Mouse (Mus musculus) neural tube, embryonic 11.5 days (tissue): Measurements from ENCODE around the gene Sbno2. TPM values are rescaled to one million over a fixed set of nuclear protein-coding genes. Genes with fewer than 3 reads are reported as not detected.
A peak's percentile ranks its signal among the peaks of the same experiment; 100 is the strongest.

Source experiments
- ATAC-seq: fragments of 200-750 bp; cut with Nextera tagmentation; 2 replicates; pipeline ENCODE4 v1.8.0; 2017; ENCODE audit warnings: moderate number of reproducible peaks, mild to moderate bottlenecking, moderate TSS enrichment, moderate library complexity; ENCODE audit not compliant: insufficient read depth, low FRiP score, low TSS enrichment
- DNase-seq: peaks from one replicate; pipeline ENCODE4 v3.0.0-alpha.2; 2015; ENCODE audit warnings: low spot score
- H3K27ac ChIP-seq: fragments of 300-500 bp; sonication (generic); 2 replicates; pipeline ENCODE4 v1.5.1; 2014; ENCODE audit warnings: low read depth, mild to moderate bottlenecking, low read length
- H3K27me3 ChIP-seq: fragments of 300-500 bp; sonication (generic); 2 replicates; pipeline ENCODE4 v1.6.1; 2014; ENCODE audit warnings: mild to moderate bottlenecking, low read length, mixed read lengths; ENCODE audit not compliant: control insufficient read depth, insufficient read depth
- H3K36me3 ChIP-seq: fragments of 300-500 bp; sonication (generic); 2 replicates; pipeline ENCODE4 v1.6.1; 2014; ENCODE audit warnings: mild to moderate bottlenecking, low read length, moderate library complexity, mixed read lengths; ENCODE audit not compliant: control insufficient read depth, insufficient read depth
- H3K4me1 ChIP-seq: fragments of 300-500 bp; sonication (generic); 2 replicates; pipeline ENCODE4 v1.6.1; 2014; ENCODE audit warnings: low read length, mixed read lengths; ENCODE audit not compliant: control insufficient read depth, insufficient read depth
- H3K4me2 ChIP-seq: fragments of 300-500 bp; sonication (generic); 2 replicates; pipeline ENCODE4 v1.6.1; 2014; ENCODE audit warnings: low read depth, mild to moderate bottlenecking, moderate library complexity
- H3K4me3 ChIP-seq: fragments of 300-500 bp; sonication (generic); 2 replicates; pipeline ENCODE4 v1.5.1; 2014; ENCODE audit warnings: low read depth, low read length
- H3K9ac ChIP-seq: fragments of 300-500 bp; sonication (generic); 2 replicates; pipeline ENCODE4 v1.6.1; 2014; ENCODE audit warnings: mild to moderate bottlenecking, low read length
- H3K9me3 ChIP-seq: fragments of 300-500 bp; sonication (generic); 2 replicates; pipeline ENCODE4 v1.6.1; 2016; ENCODE audit warnings: low read length; ENCODE audit not compliant: control insufficient read depth
- WGBS: fragments of 180-500 bp; shearing (Covaris S2); extraction: QIAGEN DNeasy Blood & Tissue Kit; methylation state at CpG from one replicate; pipeline ENCODE4 v1.1.7; 2014; 5-methylcytosine and 5-hydroxymethylcytosine counted together
- polyA plus RNA-seq: library from polyadenylated mRNA; unstranded; fragments of >200 nt; fragmentation: Nextera tagmentation; extraction: Ambion mirVana; gene quantifications from 2 replicates; pipeline ENCODE4 v1.2.1, GENCODE M21; 2014

The Sbno2 gene
- polyA plus RNA-seq, 1 experiment from 2014 or later: 11.9 TPM

DNA sequence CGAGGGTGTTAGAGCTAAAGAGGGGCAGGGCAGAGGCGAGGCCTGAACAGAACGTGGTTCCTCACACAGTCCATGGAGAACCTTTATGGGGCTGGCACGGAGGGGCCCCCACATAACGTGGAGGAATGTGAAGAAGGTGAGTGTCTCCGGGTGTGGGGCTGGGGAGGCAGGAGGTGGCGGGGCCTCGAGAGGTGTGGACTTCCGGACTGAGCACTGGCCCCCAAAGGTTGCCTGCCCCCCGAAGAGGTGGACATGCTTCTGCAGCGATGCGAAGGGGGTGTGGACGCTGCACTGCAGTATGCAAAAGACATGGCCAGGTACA is 84.1 kb downstream of the Sbno2 start:
- Histone ChIP-seq H3K27me3 (peaks cover 7% of the 10 kb centered on the region; the same call in 1 of the 2 replicates), H3K36me3 (no peaks in the 10 kb centered on the region), H3K4me2 (no peak overlapping the region), H3K4me1 (peaks cover 3% of the 10 kb centered on the region; the same call in 1 of the 2 replicates), H3K9ac (no peak overlapping the region), H3K4me3 (no peak overlapping the region), H3K27ac (no peak overlapping the region), H3K9me3 (no peaks in the 10 kb centered on the region)
- ATAC-seq: no peak
- 90% methylated on average over 12 of the region's 13 CpGs for WGBS
- DNase-seq: no peak

DNA sequence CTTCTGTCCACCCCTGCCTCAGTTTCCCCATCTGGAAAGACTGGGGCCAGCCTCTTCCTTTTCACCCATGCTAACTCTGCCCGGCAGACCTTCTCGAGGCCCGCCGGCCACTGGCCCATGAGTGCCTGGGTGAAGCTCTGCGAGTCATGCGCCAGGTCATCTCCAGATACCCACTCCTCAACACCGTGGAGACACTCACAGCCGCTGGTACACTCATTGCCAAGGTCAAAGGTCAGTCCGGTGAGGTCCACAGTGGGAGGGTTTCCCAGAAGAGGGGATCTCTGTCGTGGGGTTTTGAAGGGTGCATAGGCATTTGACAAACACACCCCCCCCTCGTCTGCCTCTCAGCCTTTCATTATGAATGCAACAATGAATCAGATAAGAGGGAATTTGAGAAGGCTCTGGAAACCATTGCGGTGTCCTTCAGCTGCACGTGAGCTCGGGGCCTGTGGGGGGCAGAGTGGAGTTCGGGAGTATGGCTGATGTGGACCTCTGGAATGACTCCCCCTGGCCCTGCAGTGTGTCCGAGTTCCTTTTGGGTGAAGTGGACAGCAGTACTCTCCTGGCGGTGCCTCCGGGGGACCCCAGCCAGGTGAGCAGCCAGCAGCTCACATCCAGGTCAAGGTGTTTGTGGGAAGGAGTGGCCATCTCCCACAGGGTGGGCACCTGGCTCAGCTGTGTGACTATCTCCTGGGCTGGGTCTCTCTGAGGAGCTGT is 84.6 kb downstream of the Sbno2 start:
- Histone ChIP-seq H3K36me3 (no peaks in the 10 kb centered on the region), H3K9ac (no peak overlapping the region), H3K4me3 (no peak overlapping the region), H3K4me1 (peaks cover 3% of the 10 kb centered on the region; the same call in 1 of the 2 replicates), H3K27ac (no peak overlapping the region), H3K27me3 (peaks cover 9% of the 10 kb centered on the region), H3K4me2 (no peak overlapping the region; the same call in 1 of the 2 replicates), H3K9me3 (no peaks in the 10 kb centered on the region)
- ATAC-seq (no peak), DNase-seq (no peak)
- 87% methylated on average over 18 of the region's 18 CpGs for WGBS

DNA sequence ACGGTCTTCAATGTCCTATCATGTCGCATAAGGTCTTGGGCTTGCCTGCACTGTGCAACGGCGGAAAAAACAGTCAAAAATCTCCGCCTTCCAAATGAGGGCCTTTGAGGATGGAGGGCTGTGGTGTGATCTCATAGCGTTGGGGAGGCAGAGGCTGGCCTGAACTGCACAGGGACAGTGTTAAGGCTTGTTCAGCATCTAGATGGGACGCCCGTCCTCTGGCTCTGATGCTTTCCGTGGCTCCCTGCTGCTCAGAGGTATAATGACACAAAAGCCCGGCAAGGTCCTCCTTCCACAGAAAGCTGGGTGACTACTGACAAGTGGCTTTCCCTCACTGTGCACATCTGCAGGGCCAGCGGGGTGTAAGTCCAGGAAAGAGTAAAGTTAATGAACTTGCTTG is 85.2 kb downstream of the Sbno2 start:
- Histone ChIP-seq H3K4me2 (peak overlapping the region; percentile 15), H3K27ac (no peak overlapping the region), H3K9ac (no peak overlapping the region), H3K36me3 (no peaks in the 10 kb centered on the region), H3K9me3 (no peaks in the 10 kb centered on the region), H3K4me3 (peak overlapping the region; percentile 21; the same call in 1 of the 2 replicates), H3K4me1 (peaks cover 3% of the 10 kb centered on the region; the same call in 1 of the 2 replicates), H3K27me3 (peaks cover 15% of the 10 kb centered on the region)
- no peak for ATAC-seq
- DNase-seq: no peak
- WGBS: 24% methylated on average over 11 of the region's 11 CpGs

DNA sequence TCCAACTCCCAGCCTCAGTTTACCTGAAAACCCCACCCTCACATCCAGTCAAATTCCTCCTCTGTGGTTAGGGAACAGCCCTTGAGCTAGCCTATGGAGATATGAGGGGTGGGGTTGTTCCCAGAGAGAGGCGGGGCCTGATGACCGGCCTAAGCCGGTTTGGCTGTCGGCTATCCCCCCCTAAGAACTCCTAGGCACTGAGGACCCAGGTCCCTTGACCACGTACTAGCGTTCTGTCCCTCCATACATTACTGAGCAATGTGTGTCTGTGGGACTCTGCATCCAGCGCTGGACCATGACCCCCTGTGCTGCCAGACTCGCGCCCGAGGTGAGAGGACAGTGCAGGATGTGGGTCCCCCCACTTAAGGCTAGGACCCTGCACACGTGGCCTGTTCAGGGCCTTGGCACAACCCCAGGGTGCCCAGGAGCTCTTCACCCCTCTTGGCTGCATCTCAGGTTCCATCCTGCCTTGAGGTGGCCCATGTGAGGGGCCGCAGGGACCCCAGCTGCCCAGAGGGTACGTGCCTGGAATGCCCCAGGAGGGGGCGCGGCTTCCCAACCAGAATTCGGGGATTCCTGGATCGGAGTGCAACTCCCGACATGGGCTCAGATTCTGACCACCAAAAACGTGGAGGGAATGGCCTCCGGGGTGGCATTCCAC is 85.8 kb downstream of the Sbno2 start:
- DNase-seq (peak; percentile 52), ATAC-seq (no peak)
- no peak overlapping the region for H3K27ac ChIP-seq
- H3K9me3 ChIP-seq: no peaks in the 10 kb centered on the region
- peak overlapping the region; percentile 21 for H3K4me3 ChIP-seq
- H3K27me3 ChIP-seq: peaks cover 20% of the 10 kb centered on the region
- peak overlapping the region; percentile 15 for H3K4me2 ChIP-seq
- H3K4me1 ChIP-seq: peaks cover 3% of the 10 kb centered on the region; the same call in 1 of the 2 replicates
- no peaks in the 10 kb centered on the region for H3K36me3 ChIP-seq
- H3K9ac ChIP-seq: peak overlapping the region; percentile 50
- 4% methylated on average over 20 of the region's 20 CpGs for WGBS

DNA sequence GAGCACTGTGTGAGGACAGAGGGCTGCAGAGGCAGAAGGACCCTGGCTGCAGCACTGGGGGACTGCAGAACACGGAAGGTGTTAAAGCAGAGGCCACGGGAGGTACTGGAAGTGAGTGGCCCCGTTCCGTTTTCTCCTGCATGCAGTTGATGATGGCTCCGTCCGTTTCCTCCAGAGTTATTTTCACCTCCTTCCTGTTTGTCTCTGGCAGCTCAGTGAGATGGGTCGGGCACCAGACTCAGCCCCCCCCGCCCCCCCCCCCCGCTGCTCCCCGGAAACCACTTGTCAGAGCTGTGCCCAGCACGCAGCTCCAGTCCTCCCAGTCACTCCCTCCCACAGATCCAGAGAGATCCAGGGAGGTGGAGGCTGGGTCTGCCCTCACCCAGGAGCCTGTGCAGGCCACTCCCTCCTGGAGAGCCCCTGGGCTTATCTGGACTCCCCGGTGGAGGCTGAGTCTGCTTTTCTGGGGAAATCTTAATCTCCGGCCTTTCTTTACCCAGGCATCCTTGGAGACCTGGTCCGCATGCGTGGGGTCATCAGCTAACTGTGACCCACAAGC is 86.6 kb downstream of the Sbno2 start:
- ATAC-seq (no peak), DNase-seq (no peak)
- 12% methylated on average over 12 of the region's 15 CpGs for WGBS
- Histone ChIP-seq H3K4me1 (peaks cover 3% of the 10 kb centered on the region; the same call in 1 of the 2 replicates), H3K4me2 (peak overlapping the region; percentile 15; the same call in 1 of the 2 replicates), H3K9ac (peak overlapping the region; percentile 14; the same call in 1 of the 2 replicates), H3K4me3 (no peak overlapping the region), H3K9me3 (no peaks in the 10 kb centered on the region), H3K27ac (no peak overlapping the region), H3K27me3 (peaks cover 28% of the 10 kb centered on the region), H3K36me3 (no peaks in the 10 kb centered on the region)

DNA sequence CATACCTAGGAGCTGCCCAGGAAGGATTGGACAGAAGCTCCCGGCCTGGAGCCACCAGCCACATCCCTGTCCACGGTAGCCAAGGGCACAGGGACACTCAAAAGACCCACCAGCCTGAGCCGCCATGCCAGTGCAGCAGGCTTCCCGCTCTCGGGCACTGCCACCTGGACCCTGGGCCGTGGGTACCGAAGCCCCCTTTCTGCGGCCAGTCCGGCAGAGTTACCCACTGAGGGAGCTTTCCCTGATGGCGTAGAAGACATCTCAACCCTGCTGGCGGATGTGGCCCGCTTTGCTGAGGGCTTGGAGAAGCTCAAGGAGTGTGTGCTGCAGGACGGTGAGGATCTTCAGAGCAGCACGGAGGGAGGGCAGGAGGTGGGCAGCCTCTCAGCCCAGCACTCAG is 87.6 kb downstream of the Sbno2 start:
- no peak for ATAC-seq
- no peak overlapping the region for H3K9ac ChIP-seq
- H3K36me3 ChIP-seq: no peaks in the 10 kb centered on the region
- no peak overlapping the region for H3K27ac ChIP-seq
- no peak overlapping the region for H3K4me3 ChIP-seq
- no peak for DNase-seq
- peaks cover 39% of the 10 kb centered on the region for H3K27me3 ChIP-seq
- H3K9me3 ChIP-seq: no peaks in the 10 kb centered on the region
- H3K4me2 ChIP-seq: no peak overlapping the region
- peaks cover 3% of the 10 kb centered on the region; the same call in 1 of the 2 replicates for H3K4me1 ChIP-seq
- 82% methylated on average over 14 of the region's 14 CpGs for WGBS

DNA sequence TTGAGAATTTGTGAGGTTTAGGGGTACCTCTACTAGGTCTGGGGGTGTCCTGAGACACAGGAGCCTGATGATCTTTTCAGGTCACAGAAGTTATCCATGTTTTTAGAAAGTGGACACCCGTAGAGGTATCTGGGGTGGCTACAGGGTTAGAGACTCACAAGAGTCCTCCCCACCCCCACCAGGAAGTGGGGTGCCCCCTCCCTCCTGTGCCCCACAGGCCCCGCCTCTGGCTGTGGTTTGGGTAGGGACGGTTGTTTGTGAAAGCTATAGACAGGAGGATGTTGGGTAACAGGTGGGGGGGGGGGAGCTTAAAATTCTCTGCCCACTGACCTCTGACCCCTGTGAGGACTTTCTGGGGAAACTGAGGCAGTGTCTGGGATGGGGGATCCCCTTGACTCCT is 88.0 kb downstream of the Sbno2 start:
- Histone ChIP-seq H3K9ac (no peak overlapping the region), H3K4me1 (peaks cover 3% of the 10 kb centered on the region; the same call in 1 of the 2 replicates), H3K4me2 (no peak overlapping the region), H3K9me3 (no peaks in the 10 kb centered on the region), H3K27me3 (peaks cover 41% of the 10 kb centered on the region), H3K27ac (no peak overlapping the region), H3K36me3 (no peaks in the 10 kb centered on the region), H3K4me3 (no peak overlapping the region)
- WGBS: 72% methylated on average over 3 of the region's 3 CpGs
- no peak for ATAC-seq
- DNase-seq: no peak

DNA sequence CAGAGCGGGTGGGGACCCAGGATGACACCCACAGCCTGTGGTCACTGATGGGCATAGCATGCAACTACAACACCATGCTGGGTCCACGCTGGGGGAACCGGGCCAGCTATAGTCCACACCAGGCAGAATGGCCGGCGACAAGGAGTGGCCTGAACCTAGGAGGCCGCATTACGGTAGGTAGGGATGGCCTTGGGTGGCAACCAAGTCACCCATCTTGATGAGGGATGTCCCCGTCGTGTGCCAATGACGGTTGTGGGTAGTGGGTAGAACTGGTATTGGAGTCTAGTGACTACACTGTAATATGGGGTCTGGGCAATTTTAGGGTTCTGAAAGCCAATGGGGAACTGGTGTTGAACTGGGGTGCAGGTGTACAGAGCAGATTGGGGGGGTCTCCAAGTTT is 88.4 kb downstream of the Sbno2 start:
- DNase-seq: no peak
- WGBS: 90% methylated on average over 10 of the region's 10 CpGs
- Histone ChIP-seq H3K4me2 (no peak overlapping the region), H3K9me3 (no peaks in the 10 kb centered on the region), H3K4me1 (peaks cover 3% of the 10 kb centered on the region; the same call in 1 of the 2 replicates), H3K9ac (no peak overlapping the region), H3K27me3 (peaks cover 46% of the 10 kb centered on the region), H3K27ac (no peak overlapping the region), H3K4me3 (no peak overlapping the region), H3K36me3 (no peaks in the 10 kb centered on the region)
- no peak for ATAC-seq
